Mouse (Mus musculus): Measurements from ENCODE around the gene Gpat2. TPM values are rescaled to one million over a fixed set of nuclear protein-coding genes. Genes with fewer than 3 reads are reported as not detected.
A peak's percentile ranks its signal among the peaks of the same experiment; 100 is the strongest.

The Gpat2 gene
- polyA plus RNA-seq, 1 experiment from 2014 or later, result 0.30 TPM

GRCm38 (mm10) chr2:127479763-127480162 lies 54.8 kb downstream of the Gpat2 start:
- 67% methylated on average over 10 of the region's 10 CpGs for WGBS
- no peaks in the 10 kb centered on the region for H3K9me3 ChIP-seq
- H3K9ac ChIP-seq, result no peak overlapping the region
- peaks cover 52% of the 10 kb centered on the region for H3K27me3 ChIP-seq (replicated peaks)
- H3K36me3 ChIP-seq, result no peaks in the 10 kb centered on the region
- H3K4me1 ChIP-seq, result peaks cover 23% of the 10 kb centered on the region
- H3K27ac ChIP-seq, result no peak overlapping the region
- H3K4me2 ChIP-seq, result no peak overlapping the region
- H3K4me3 ChIP-seq (replicated peaks), result no peak overlapping the region
- no peak for ATAC-seq (ENCODE audit: insufficient read depth, low FRiP score, low read depth)

GRCm38 (mm10) chr2:127481841-127482532 lies 57.0 kb downstream of the Gpat2 start:
- H3K36me3 ChIP-seq, result no peaks in the 10 kb centered on the region
- peaks cover 23% of the 10 kb centered on the region for H3K4me1 ChIP-seq
- H3K9ac ChIP-seq, result no peak overlapping the region; the same call in 1 of the 2 replicates
- ATAC-seq (ENCODE audit: insufficient read depth, low FRiP score, low read depth), result peak; percentile 27; the same call in 1 of the 2 replicates
- no peak overlapping the region for H3K27ac ChIP-seq
- H3K4me2 ChIP-seq, result peak overlapping the region; percentile 92
- peaks cover 52% of the 10 kb centered on the region for H3K27me3 ChIP-seq (replicated peaks)
- under 1% methylated on average over 55 of the region's 59 CpGs for WGBS
- H3K9me3 ChIP-seq, result no peaks in the 10 kb centered on the region
- peak overlapping the region; percentile 56 for H3K4me3 ChIP-seq (replicated peaks)

- Histone ChIP-seq H3K9ac (no peak overlapping the region; the same call in 1 of the 2 replicates), H3K4me1 (peaks cover 23% of the 10 kb centered on the region), H3K27ac (peak overlapping the region; percentile 35; the same call in 1 of the 2 replicates), H3K36me3 (no peaks in the 10 kb centered on the region), H3K4me2 (peak overlapping the region; percentile 92), H3K27me3 (replicated peaks) (peaks cover 52% of the 10 kb centered on the region), H3K9me3 (no peaks in the 10 kb centered on the region), H3K4me3 (replicated peaks) (peak overlapping the region; percentile 56)
- under 1% methylated on average over 21 of the region's 21 CpGs for WGBS
- ATAC-seq (ENCODE audit: insufficient read depth, low FRiP score, low read depth), result peak; percentile 81
Observed at GRCm38 (mm10) chr2:127482533-127482911, 57.5 kb downstream of the Gpat2 start.

- H3K27ac ChIP-seq, result peak overlapping the region; percentile 35; the same call in 1 of the 2 replicates
- no peak overlapping the region for H3K9ac ChIP-seq
- 0% methylated on average over 21 of the region's 21 CpGs for WGBS
- H3K4me2 ChIP-seq, result peak overlapping the region; percentile 92
- H3K4me1 ChIP-seq, result peaks cover 23% of the 10 kb centered on the region
- no peaks in the 10 kb centered on the region for H3K36me3 ChIP-seq
- ATAC-seq (ENCODE audit: insufficient read depth, low FRiP score, low read depth), result no peak
- peak overlapping the region; percentile 56 for H3K4me3 ChIP-seq (replicated peaks)
- peaks cover 52% of the 10 kb centered on the region for H3K27me3 ChIP-seq (replicated peaks)
- no peaks in the 10 kb centered on the region for H3K9me3 ChIP-seq
Observed at GRCm38 (mm10) chr2:127483001-127483400, 58.0 kb downstream of the Gpat2 start.

GRCm38 (mm10) chr2:127484476-127485170 lies 59.6 kb downstream of the Gpat2 start:
- ATAC-seq (ENCODE audit: insufficient read depth, low FRiP score, low read depth), result peak; percentile 44
- WGBS, result 8% methylated on average over 19 of the region's 19 CpGs
- Histone ChIP-seq H3K27me3 (replicated peaks) (peaks cover 49% of the 10 kb centered on the region), H3K36me3 (no peaks in the 10 kb centered on the region), H3K4me1 (peaks cover 23% of the 10 kb centered on the region), H3K27ac (no peak overlapping the region), H3K4me2 (peak overlapping the region; percentile 53), H3K9me3 (no peaks in the 10 kb centered on the region), H3K4me3 (replicated peaks) (peak overlapping the region; percentile 19), H3K9ac (no peak overlapping the region)

Other genes starting within 250 kb of the Gpat2 start
- gene 1810024B03Rik, start 216.9 kb upstream of the Gpat2 start, polyA plus RNA-seq (2015; fragmentation: Nextera tagmentation; extraction: Ambion mirVana), result 1.9 and 2.0 TPM in 2 replicates
- gene Snrnp200, start 216.8 kb upstream of the Gpat2 start, polyA plus RNA-seq (2015; fragmentation: Nextera tagmentation; extraction: Ambion mirVana), result 40.3 and 47.1 TPM in 2 replicates
- 52.3 and 61.7 TPM in 2 replicates for gene Ciao1, start 177.4 kb upstream of the Gpat2 start, polyA plus RNA-seq (2015; fragmentation: Nextera tagmentation; extraction: Ambion mirVana)
- 29.2 and 29.4 TPM in 2 replicates for gene Tmem127, start 177.3 kb upstream of the Gpat2 start, polyA plus RNA-seq (2015; fragmentation: Nextera tagmentation; extraction: Ambion mirVana)
- gene Stard7, start 155.0 kb upstream of the Gpat2 start, polyA plus RNA-seq (2015; fragmentation: Nextera tagmentation; extraction: Ambion mirVana), result 73.7 and 81.4 TPM in 2 replicates
- gene Dusp2, start 89.0 kb upstream of the Gpat2 start, polyA plus RNA-seq (2015; fragmentation: Nextera tagmentation; extraction: Ambion mirVana), result 4.5 and 6.4 TPM in 2 replicates
- not detected in 2 replicates for gene Astl, start 86.6 kb upstream of the Gpat2 start, polyA plus RNA-seq (2015; fragmentation: Nextera tagmentation; extraction: Ambion mirVana)
- gene Adra2b, start 62.0 kb upstream of the Gpat2 start, polyA plus RNA-seq (2015; fragmentation: Nextera tagmentation; extraction: Ambion mirVana), result 2.6 and 3.2 TPM in 2 replicates
- gene Fahd2a, start 19.4 kb downstream of the Gpat2 start, polyA plus RNA-seq (2015; fragmentation: Nextera tagmentation; extraction: Ambion mirVana), result 24.6 and 25.2 TPM in 2 replicates
- gene Kcnip3, start 96.9 kb downstream of the Gpat2 start, polyA plus RNA-seq (2015; fragmentation: Nextera tagmentation; extraction: Ambion mirVana), result 2.5 and 3.0 TPM in 2 replicates
- gene Prom2, start 116.3 kb downstream of the Gpat2 start, polyA plus RNA-seq (2015; fragmentation: Nextera tagmentation; extraction: Ambion mirVana), result 10.4 and 11.4 TPM in 2 replicates
- gene Zfp661, start 161.9 kb downstream of the Gpat2 start, polyA plus RNA-seq (2015; fragmentation: Nextera tagmentation; extraction: Ambion mirVana), result 4.0 and 4.3 TPM in 2 replicates
- gene Mrps5, start 162.0 kb downstream of the Gpat2 start, polyA plus RNA-seq (2015; fragmentation: Nextera tagmentation; extraction: Ambion mirVana), result 127 and 136 TPM in 2 replicates
- 26.4 and 62.1 TPM in 2 replicates for gene Mal, start 231.5 kb downstream of the Gpat2 start, polyA plus RNA-seq (2015; fragmentation: Nextera tagmentation; extraction: Ambion mirVana)